Mouse (Mus musculus) cerebellum, adult (tissue): ENCODE data around the gene Ppwd1.
A peak's percentile ranks its signal among the peaks of the same experiment; 100 is the strongest.
"Not testable (repeated sequence)": the region's sequence is repeated elsewhere in the genome, so short reads cannot be mapped to it uniquely, and the experiment has no call there.

Experiments used
- ATAC-seq: cut with Nextera tagmentation; 2 replicates; pipeline ENCODE4 v1.9.2; 2017; ENCODE audit warnings: mild to moderate bottlenecking, moderate library complexity, mixed read lengths; ENCODE audit not compliant: insufficient number of reproducible peaks, low FRiP score, low TSS enrichment

Gene Ppwd1

GRCm38 (mm10) chr13:104228384-104229066, at the start of gene Ppwd1, which contains the start of gene Cenpk:
Gene Ppwd1, minus strand, starts transcription at chr13:104228843.
Gene Cenpk, plus strand, starts transcription at chr13:104228611.
- ATAC-seq, result peak; percentile 99

DNA sequence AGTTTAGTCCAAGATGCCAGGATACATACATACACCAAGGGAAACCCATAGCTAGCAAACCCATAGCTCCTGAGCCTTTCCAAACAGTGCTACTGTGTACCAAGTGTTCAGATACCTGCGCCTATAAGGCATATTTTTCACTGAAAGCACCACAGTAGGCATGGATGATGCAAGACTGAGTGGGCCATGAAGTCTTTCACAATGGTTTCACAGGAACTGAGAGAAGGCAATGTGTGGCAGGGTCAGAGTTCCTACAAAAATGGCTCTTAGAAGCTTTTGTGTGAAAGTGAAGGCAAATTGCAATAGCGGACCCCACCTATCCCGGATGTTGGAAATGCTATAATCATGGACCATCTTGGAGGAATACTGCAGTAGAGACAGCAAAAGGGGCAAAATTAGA, 30.4 kb upstream of the Ppwd1 start:
- no peak for ATAC-seq

DNA sequence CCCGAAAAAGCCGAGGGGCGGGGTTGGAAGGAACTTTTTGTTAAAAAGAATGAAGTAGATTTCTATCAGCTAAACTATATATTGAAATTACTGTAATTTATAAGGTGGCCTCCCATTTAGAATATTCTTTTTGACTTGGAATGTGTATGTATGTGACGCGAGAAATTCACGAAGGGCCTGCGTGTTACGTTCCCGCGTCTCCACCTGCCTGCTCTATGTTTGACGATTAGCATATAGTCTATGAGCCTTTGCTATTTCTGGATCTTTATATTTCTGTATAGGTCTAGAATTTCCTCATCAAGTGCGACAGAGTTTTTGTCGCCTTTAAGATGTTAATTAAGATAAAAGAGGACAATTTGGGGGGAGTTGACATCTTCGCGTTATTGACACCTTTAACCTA, 538 bp upstream of the Ppwd1 start:
- no peak for ATAC-seq

GRCm38 (mm10) chr13:104227478-104227877, 1.2 kb downstream of the Ppwd1 start:
- no peak for ATAC-seq

DNA sequence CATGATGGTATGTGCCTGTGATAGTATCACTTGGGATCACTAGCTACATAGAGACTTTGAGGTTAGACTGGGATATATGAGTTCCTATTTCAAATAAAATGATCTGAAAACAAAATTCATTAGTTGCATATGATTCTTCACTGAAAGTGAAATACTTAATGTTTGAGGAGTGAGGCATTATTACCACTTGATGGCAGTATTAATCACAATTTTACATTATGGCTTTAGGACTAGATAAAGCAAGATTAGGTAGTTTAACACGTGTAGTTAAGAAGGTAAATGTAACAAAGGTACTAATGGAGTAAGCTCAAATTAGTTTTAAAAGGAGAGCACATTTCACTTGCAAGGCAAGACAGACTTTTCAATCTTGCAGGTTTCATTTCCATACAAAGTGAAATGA, 24.3 kb downstream of the Ppwd1 start:
- no peak for ATAC-seq

- ATAC-seq, result not testable (repeated sequence)
Measured at GRCm38 (mm10) chr13:104195891-104196290, 32.8 kb downstream of the Ppwd1 start.

- ATAC-seq, result no peak
Measured at GRCm38 (mm10) chr13:104187357-104187756, 41.3 kb downstream of the Ppwd1 start.

DNA sequence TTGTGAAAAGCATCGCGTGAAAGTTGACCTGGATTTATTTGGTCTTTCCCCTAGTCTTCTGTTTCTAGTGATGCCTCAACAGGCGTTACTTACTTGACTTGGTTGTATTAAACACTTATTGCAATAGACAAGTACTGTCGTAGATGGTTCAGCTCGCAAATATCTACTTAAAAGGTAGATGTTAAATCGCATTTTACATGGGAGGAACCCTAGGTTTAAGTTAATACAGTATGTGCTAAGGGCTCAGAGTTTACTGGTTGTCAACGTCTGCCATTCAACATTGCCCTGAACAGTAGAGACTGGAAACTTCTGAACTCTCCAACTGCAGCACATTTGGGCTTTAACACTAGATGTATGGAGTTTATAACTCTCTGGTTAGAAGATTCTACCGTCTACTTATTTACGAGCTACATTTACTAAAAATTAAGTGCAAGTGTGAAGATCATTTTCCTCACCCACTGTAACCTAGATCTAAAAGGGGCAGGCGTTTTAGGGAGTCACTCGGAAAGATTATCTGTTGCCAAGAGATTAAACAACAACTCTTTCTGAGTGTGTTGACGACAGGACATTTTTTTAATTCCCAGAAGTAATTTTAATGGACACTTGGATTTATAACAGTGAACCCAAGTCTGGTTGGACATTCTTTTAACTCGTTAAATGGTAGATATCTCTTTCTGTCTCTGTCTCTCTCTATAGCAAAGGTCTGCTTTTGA, 49.3 kb downstream of the Ppwd1 start:
- ATAC-seq, result no peak

DNA sequence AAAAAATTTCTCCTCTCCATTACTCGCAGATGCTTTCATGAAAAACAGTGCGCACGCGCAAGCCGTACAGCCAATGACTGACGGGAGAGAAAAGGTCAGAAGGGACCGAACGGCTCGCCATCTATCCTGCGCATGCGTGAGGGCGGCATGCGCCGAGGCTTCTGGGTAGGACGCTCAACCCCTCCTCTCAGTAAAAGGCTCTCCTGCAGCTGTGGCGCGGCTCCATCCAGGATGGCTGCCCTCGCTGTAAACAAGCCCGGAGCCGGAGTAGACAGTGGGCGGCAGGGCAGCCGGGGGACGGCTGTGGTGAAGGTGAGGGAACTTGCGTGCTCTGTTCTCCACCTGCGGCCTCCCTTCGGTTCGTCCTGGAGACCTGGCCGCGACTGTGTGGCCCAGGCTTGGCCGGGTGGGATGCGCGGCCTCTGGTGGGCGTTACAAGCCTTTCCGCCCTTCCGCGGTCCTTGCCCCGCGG, 50.0 kb downstream of the Ppwd1 start, which contains the start of gene Trim23:
TSS of gene Trim23 (plus strand) at position 148 of the 472 bp plus-strand sequence.
- peak; percentile 98 for ATAC-seq

DNA sequence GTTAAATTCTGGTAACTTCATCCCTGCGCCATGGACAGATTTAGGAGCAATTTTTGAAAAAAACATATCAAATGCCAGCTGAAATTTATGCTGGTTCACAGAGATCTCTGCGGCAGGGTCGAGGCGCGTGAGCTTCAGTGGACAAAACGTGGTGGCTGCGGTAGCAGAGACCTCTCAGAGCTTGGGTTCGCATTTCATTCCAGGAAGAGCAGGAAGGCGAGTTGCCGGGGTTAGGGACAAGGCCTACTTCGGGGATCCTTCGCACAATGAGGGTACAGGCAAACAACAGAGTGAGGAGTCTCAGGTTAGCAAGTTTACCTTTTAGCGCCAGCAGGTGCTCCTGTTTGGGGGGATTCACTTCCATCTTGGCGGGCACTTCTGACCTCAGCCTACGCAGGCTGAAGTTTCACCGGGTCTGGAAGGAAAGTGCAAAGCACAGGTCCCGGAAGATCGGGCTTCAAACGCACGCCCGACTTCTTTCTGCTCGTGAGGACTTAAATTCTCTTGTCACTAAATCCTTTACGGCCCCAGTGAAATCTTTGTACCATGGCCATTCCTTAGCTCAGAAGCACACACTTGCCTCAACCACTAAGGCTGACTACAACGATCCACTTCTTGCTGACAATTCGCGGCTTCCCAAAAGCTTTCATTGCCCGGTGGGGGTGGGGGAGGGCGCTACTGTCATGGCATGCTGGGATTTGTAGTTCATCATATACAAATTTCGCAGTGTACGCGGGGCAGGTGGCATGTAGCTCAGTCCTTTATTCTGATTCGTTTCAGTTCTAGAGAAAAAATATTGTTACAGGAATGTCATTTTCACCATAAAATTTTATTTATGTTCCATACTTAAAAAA, 50.6 kb downstream of the Ppwd1 start, which contains the start of gene Trappc13:
TSS of gene Trappc13 (minus strand) at position 674 of the 854 bp plus-strand sequence.
- ATAC-seq, result peak; percentile 86

DNA sequence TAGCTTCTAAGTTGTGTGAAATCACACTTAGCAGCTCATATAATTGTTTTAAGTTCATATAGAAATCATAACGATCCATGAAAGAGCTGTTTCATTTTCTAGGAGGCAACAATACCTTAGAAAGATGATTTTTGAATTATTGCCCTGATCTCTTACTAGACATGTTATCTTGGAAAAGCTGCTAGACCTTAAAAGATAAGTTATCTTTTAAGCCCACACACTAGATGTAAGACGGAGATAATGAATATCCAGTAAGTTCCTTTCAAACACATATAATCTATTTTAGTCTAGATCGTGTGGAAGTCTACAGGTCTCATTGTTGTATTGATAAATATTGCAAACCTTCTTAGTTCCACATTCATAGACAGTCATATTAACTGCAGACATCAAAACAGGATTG, 51.8 kb downstream of the Ppwd1 start:
- no peak for ATAC-seq

GRCm38 (mm10) chr13:104172498-104172897, 56.1 kb downstream of the Ppwd1 start:
- no peak for ATAC-seq

DNA sequence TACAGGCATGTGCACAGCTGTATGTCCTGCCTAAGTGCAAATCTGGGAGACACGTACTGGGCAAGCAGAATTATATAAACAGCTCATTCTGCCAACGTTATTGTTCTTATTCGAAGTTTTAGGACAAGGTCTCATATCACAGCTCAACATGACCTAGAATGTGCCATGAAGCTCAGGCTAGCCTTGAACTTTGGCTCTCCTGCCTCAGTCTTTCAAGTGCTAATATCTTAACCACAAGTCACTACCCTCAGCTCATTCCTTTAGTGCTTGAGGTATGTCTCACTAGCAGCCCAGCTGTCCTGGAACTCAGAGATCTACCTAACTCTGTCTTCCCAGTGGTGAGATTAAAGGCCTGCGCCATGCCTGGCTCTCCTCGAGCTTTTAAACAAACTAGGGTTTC, 56.9 kb downstream of the Ppwd1 start:
- no peak for ATAC-seq

GRCm38 (mm10) chr13:104155686-104156085, 73.0 kb downstream of the Ppwd1 start:
- ATAC-seq, result no peak
